Mouse (Mus musculus): ENCODE measurements around the gene Fastkd3. TPM values are rescaled to one million over a fixed set of nuclear protein-coding genes. Genes with fewer than 3 reads are reported as not detected.

The Fastkd3 gene
- total and polyA plus RNA-seq, 3 experiments: 17.8 to 46.6 (median 37.6) TPM

GRCm38 (mm10) chr13:68597199-68597598, 15.2 kb downstream of the Fastkd3 start, which contains the start of gene 1700001L19Rik:
Gene 1700001L19Rik (plus strand): TSS chr13:68597421.
- Histone ChIP-seq H3K4me3 (replicated peaks in 1 of 3; ENCODE audit: low read depth in 2 of 3, low read length in 2 of 3, poor library complexity in 1 of 3) (no peak within 1 kb of the TSS), H3K4me2 (ENCODE audit: insufficient read depth, low read depth, poor library complexity, severe bottlenecking) (no peak within 1 kb of the TSS)
- in situ Hi-C loops (cut with MboI; ENCODE audit: low pct_ligation_motif_present, low pct_unique_long_range_greater_than_20kb, low sequenced_read_pairs): loop anchor here (25.0 kb wide), 1 partner anchor 1215 kb away; the partner anchor contains the start of gene Med10

GRCm38 (mm10) chr13:68597667-68598066, 15.6 kb downstream of the Fastkd3 start:
- no peak overlapping the region for H3K4me3 ChIP-seq (replicated peaks in 1 of 3; ENCODE audit: low read depth in 2 of 3, low read length in 2 of 3, poor library complexity in 1 of 3)
- H3K36me3 ChIP-seq (replicated peaks in 1 of 2; ENCODE audit: control insufficient read depth in 1 of 2, insufficient read depth in 1 of 2, low read length in 1 of 2): peaks cover 8 to 17% of the 10 kb centered on the region in 2 experiments
- H3K9me3 ChIP-seq (replicated peaks; ENCODE audit: low read length): no peaks in the 10 kb centered on the region
- H3K4me1 ChIP-seq (ENCODE audit: control insufficient read depth in 1 of 2, insufficient read depth in 2 of 2): no peaks in the 10 kb centered on the region
- dilution Hi-C loops (cut with MboI; ENCODE audit: extremely low pct_ligation_motif_present, extremely low pct_unique_long_range_greater_than_20kb, low sequenced_read_pairs): no loop called here
- H3K27ac ChIP-seq (ENCODE audit: insufficient read depth, low read depth): no peak overlapping the region
- TF ChIP-seq GABPA (IDR thresholded peaks at IDR 0.05; ENCODE audit: insufficient replicate concordance, low read depth, low read length) (no peak), PAX5 (IDR thresholded peaks at IDR 0.05; ENCODE audit: low read length) (no peak), MAFK (IDR thresholded peaks at IDR 0.05; ENCODE audit: insufficient replicate concordance, low read length) (no peak)
- DNase-seq (ENCODE audit: extremely low read depth): no peak
- in situ Hi-C loops (cut with MboI; ENCODE audit: low pct_ligation_motif_present, low pct_unique_long_range_greater_than_20kb, low sequenced_read_pairs): loop anchor here (25.0 kb wide), 1 partner anchor 1215 kb away; the partner anchor contains the start of gene Med10
- H3K27me3 ChIP-seq (replicated peaks): no peaks in the 10 kb centered on the region
- H3K79me2 ChIP-seq (replicated peaks; ENCODE audit: control insufficient read depth, extremely low read depth, insufficient read depth, poor library complexity, severe bottlenecking): no peaks in the 10 kb centered on the region
- no peak overlapping the region for H3K9ac ChIP-seq (ENCODE audit: insufficient read depth, low read depth)
- no peak overlapping the region for H3K4me2 ChIP-seq (ENCODE audit: insufficient read depth, low read depth, poor library complexity, severe bottlenecking)

More at GRCm38 (mm10) chr13:68597199-68597598, 15.2 kb downstream of the Fastkd3 start, which contains the start of gene 1700001L19Rik:
- Histone ChIP-seq H3K4me1 (ENCODE audit: control insufficient read depth in 1 of 2, insufficient read depth in 2 of 2) (no peaks in the 10 kb centered on the region; a peak in 1 of 4 replicates), H3K79me2 (replicated peaks; ENCODE audit: control insufficient read depth, extremely low read depth, insufficient read depth, poor library complexity, severe bottlenecking) (no peaks in the 10 kb centered on the region), H3K36me3 (replicated peaks in 1 of 2; ENCODE audit: control insufficient read depth in 1 of 2, insufficient read depth in 1 of 2, low read length in 1 of 2) (peaks cover 12 to 22% of the 10 kb centered on the region in 2 experiments), H3K9ac (ENCODE audit: insufficient read depth, low read depth) (no peak within 1 kb of the TSS), H3K27me3 (replicated peaks) (no peaks in the 10 kb centered on the region), H3K27ac (ENCODE audit: insufficient read depth, low read depth) (no peak within 1 kb of the TSS), H3K9me3 (replicated peaks; ENCODE audit: low read length) (no peaks in the 10 kb centered on the region)
- dilution Hi-C loops (cut with MboI; ENCODE audit: extremely low pct_ligation_motif_present, extremely low pct_unique_long_range_greater_than_20kb, low sequenced_read_pairs): no loop called here
- TF ChIP-seq RCOR1 (conservative IDR thresholded peaks at IDR 0.05; ENCODE audit: low read depth, low read length) (no peak), CTCF (conservative IDR thresholded peaks at IDR 0.05 in 1 of 2, IDR thresholded peaks at IDR 0.05 in 1 of 2; ENCODE audit: low read depth in 2 of 2, low read length in 2 of 2) (no peak), RAD21 (IDR thresholded peaks at IDR 0.05; ENCODE audit: low read depth, low read length) (no peak), MYC (IDR thresholded peaks at IDR 0.05; ENCODE audit: low read depth, low read length) (no peak), SMC3 (IDR thresholded peaks at IDR 0.05; ENCODE audit: low read depth, low read length) (no peak), MAFK (IDR thresholded peaks at IDR 0.05; ENCODE audit: insufficient replicate concordance, low read length) (no peak), MEF2A (IDR thresholded peaks at IDR 0.05; ENCODE audit: borderline replicate concordance, low read depth, low read length) (no peak)
- no peak for DNase-seq (ENCODE audit: extremely low read depth)

GRCm38 (mm10) chr13:68598953-68599352, 16.9 kb downstream of the Fastkd3 start:
- no peak for DNase-seq (ENCODE audit: extremely low read depth)
- TF ChIP-seq TCF12 (IDR thresholded peaks at IDR 0.05; ENCODE audit: low read depth, low read length): no peak
- no peak for TF ChIP-seq CHD2 (IDR thresholded peaks at IDR 0.05; ENCODE audit: low read length)
- TF ChIP-seq JUND (conservative IDR thresholded peaks at IDR 0.05; ENCODE audit: low read depth, low read length): no peak
- no peak for TF ChIP-seq MXI1 (IDR thresholded peaks at IDR 0.05; ENCODE audit: low read depth, low read length)
- no peak for TF ChIP-seq ELF1 (IDR thresholded peaks at IDR 0.05; ENCODE audit: low read depth, low read length)
- TF ChIP-seq MEF2A (IDR thresholded peaks at IDR 0.05; ENCODE audit: borderline replicate concordance, low read depth, low read length): no peak
- no peak for TF ChIP-seq ETS1 (conservative IDR thresholded peaks at IDR 0.05; ENCODE audit: low read depth, low read length)
- TF ChIP-seq NRF1 (IDR thresholded peaks at IDR 0.05; ENCODE audit: low read depth, low read length): no peak
- TF ChIP-seq TBP (conservative IDR thresholded peaks at IDR 0.05; ENCODE audit: low read depth, low read length): no peak
- no peak for TF ChIP-seq ZKSCAN1 (IDR thresholded peaks at IDR 0.05; ENCODE audit: borderline replicate concordance, low read depth, low read length)
- TF ChIP-seq ZMIZ1 (IDR thresholded peaks at IDR 0.05; ENCODE audit: low read depth, low read length): no peak
- no peak for TF ChIP-seq USF2 (conservative IDR thresholded peaks at IDR 0.05; ENCODE audit: low read depth, low read length)
- TF ChIP-seq CTCF (conservative IDR thresholded peaks at IDR 0.05 in 1 of 2, IDR thresholded peaks at IDR 0.05 in 1 of 2; ENCODE audit: low read depth in 2 of 2, low read length in 2 of 2): no peak
- no peak for TF ChIP-seq MAZ (IDR thresholded peaks at IDR 0.05; ENCODE audit: low read depth, low read length)
- TF ChIP-seq POLR2AphosphoS2 (IDR thresholded peaks at IDR 0.05; ENCODE audit: low read depth, low read length): no peak
- in situ Hi-C loops (cut with MboI; ENCODE audit: low pct_ligation_motif_present, low pct_unique_long_range_greater_than_20kb, low sequenced_read_pairs) (loop anchor here (25.0 kb wide), 1 partner anchor 1213 kb away; the partner anchor contains the start of gene Med10), dilution Hi-C loops (cut with MboI; ENCODE audit: extremely low pct_ligation_motif_present, extremely low pct_unique_long_range_greater_than_20kb, low sequenced_read_pairs) (no loop called here)
- H3K4me2 ChIP-seq (ENCODE audit: insufficient read depth, low read depth, poor library complexity, severe bottlenecking): no peak overlapping the region
- no peak overlapping the region for H3K27ac ChIP-seq (ENCODE audit: insufficient read depth, low read depth)
- no peak overlapping the region for H3K9ac ChIP-seq (ENCODE audit: insufficient read depth, low read depth)
- peaks cover 0 to 7% of the 10 kb centered on the region in 2 experiments for H3K36me3 ChIP-seq (replicated peaks in 1 of 2; ENCODE audit: control insufficient read depth in 1 of 2, insufficient read depth in 1 of 2, low read length in 1 of 2)
- H3K9me3 ChIP-seq (replicated peaks; ENCODE audit: low read length): no peaks in the 10 kb centered on the region
- no peaks in the 10 kb centered on the region for H3K27me3 ChIP-seq (replicated peaks)
- H3K4me1 ChIP-seq (ENCODE audit: control insufficient read depth in 1 of 2, insufficient read depth in 2 of 2): 0 out of 4 replicates have a peak, but pooled peaks cover 0 to 3% of the 10 kb centered on the region in 2 experiments
- no peak overlapping the region for H3K4me3 ChIP-seq (replicated peaks in 1 of 3; ENCODE audit: low read depth in 2 of 3, low read length in 2 of 3, poor library complexity in 1 of 3)
- H3K79me2 ChIP-seq (replicated peaks; ENCODE audit: control insufficient read depth, extremely low read depth, insufficient read depth, poor library complexity, severe bottlenecking): no peaks in the 10 kb centered on the region
